Mouse (Mus musculus) limb, embryonic 14.5 days (tissue): ENCODE results near the gene Dnajc10. TPM values are rescaled to one million over a fixed set of nuclear protein-coding genes. Genes with fewer than 3 reads are reported as not detected.
A peak's percentile ranks its signal among the peaks of the same experiment; 100 is the strongest.

Source experiments
- ATAC-seq: fragments of 200-750 bp; cut with Nextera tagmentation; 2 replicates; pipeline ENCODE4 v1.8.0; 2017; ENCODE audit warnings: low read depth, moderate number of reproducible peaks, moderate TSS enrichment; ENCODE audit not compliant: low FRiP score
- DNase-seq: peaks from one replicate; pipeline ENCODE4 v3.0.0-alpha.2; 2015; ENCODE audit warnings: low spot score
- H3K27ac ChIP-seq: fragments of 300-500 bp; sonication (generic); replicated peaks from 2 replicates; pipeline ENCODE4 v1.5.1; 2014; ENCODE audit warnings: low read depth, mild to moderate bottlenecking, low read length, moderate library complexity, mixed read lengths
- H3K27me3 ChIP-seq: fragments of 300-500 bp; sonication (generic); 2 replicates; pipeline ENCODE4 v1.6.1; 2014; ENCODE audit warnings: low read length, mixed read lengths; ENCODE audit not compliant: control insufficient read depth, insufficient read depth
- H3K36me3 ChIP-seq: fragments of 300-500 bp; sonication (generic); 2 replicates; pipeline ENCODE4 v1.6.1; 2014; ENCODE audit warnings: mild to moderate bottlenecking, low read length, moderate library complexity, mixed read lengths; ENCODE audit not compliant: control insufficient read depth, insufficient read depth
- H3K4me1 ChIP-seq: fragments of 300-500 bp; sonication (generic); 2 replicates; pipeline ENCODE4 v1.6.1; 2014; ENCODE audit warnings: antibody characterized with exemption, low read length, mixed read lengths; ENCODE audit not compliant: control insufficient read depth, insufficient read depth
- H3K4me2 ChIP-seq: fragments of 300-500 bp; sonication (generic); replicated peaks from 2 replicates; pipeline ENCODE4 v1.6.1; 2014; ENCODE audit warnings: low read depth, mild to moderate bottlenecking, low read length, moderate library complexity; ENCODE audit not compliant: severe bottlenecking
- H3K4me3 ChIP-seq: fragments of 300-500 bp; sonication (generic); replicated peaks from 2 replicates; pipeline ENCODE4 v1.5.1; 2014; ENCODE audit warnings: low read length
- H3K9ac ChIP-seq: fragments of 300-500 bp; sonication (generic); 2 replicates; pipeline ENCODE4 v1.6.1; 2014; ENCODE audit warnings: mild to moderate bottlenecking, low read depth, low read length, moderate library complexity; ENCODE audit not compliant: severe bottlenecking
- H3K9me3 ChIP-seq: fragments of 300-500 bp; sonication (generic); 2 replicates; pipeline ENCODE4 v1.6.1; 2016; ENCODE audit warnings: low read length; ENCODE audit not compliant: control insufficient read depth
- POLR2A ChIP-seq: fragments of 200-500 bp; IDR thresholded peaks from 2 replicates; pipeline ENCODE4 v1.8.0; 2012; ENCODE audit warnings: inconsistent platforms, mild to moderate bottlenecking, moderate library complexity, borderline replicate concordance; ENCODE audit not compliant: insufficient read depth, insufficient read length; ENCODE audit errors: extremely low read depth
- WGBS: fragments of 180-500 bp; shearing (Covaris S2); extraction: QIAGEN DNeasy Blood & Tissue Kit; methylation state at CpG from one replicate; pipeline ENCODE4 v1.1.7; 2014; 5-methylcytosine and 5-hydroxymethylcytosine counted together
- polyA plus RNA-seq, 2 experiments: library from polyadenylated mRNA; depleted of rRNA in 1 of 2; stranded (reverse) in 1 of 2; unstranded in 1 of 2; fragments of >200 nt; fragmentation: Nextera tagmentation in 1 of 2; extraction: Ambion mirVana in 1 of 2; gene quantifications; 2 replicates each; pipeline versions ENCODE4 v1.2.1 to v1.2.3; 2012 to 2014

Dnajc10 gene
- polyA plus RNA-seq, 2 experiments, result 58.1 to 78.5 TPM

DNA sequence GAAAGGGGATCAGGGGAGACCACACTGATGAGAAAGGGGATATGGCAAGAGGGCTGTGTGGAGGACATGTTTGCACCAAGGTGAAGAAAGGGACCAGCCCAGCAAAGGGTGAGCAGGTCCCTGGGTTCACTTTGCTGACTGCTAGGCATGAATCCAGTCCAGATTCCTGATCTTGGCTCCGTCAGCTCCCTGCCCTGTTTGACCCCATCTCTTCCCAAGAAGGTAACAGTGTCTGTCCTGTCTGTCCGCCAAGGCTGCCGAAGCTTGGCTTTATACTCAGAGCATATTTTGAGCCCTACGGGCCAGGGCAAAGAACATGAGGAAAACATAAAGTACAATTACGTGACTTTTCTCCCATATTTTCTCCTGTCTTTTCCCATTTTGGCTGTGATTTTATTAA, 64.6 kb downstream of the Dnajc10 start:
- H3K4me2 ChIP-seq, result no peak overlapping the region
- H3K9me3 ChIP-seq, result no peaks in the 10 kb centered on the region
- TF ChIP-seq POLR2A, result no peak
- H3K27me3 ChIP-seq, result no peaks in the 10 kb centered on the region
- H3K4me1 ChIP-seq, result no peaks in the 10 kb centered on the region
- DNase-seq (no peak), ATAC-seq (no peak)
- H3K27ac ChIP-seq, result no peak overlapping the region
- no peak overlapping the region for H3K4me3 ChIP-seq
- 88% methylated on average over 5 of the region's 5 CpGs for WGBS
- H3K36me3 ChIP-seq, result no peaks in the 10 kb centered on the region
- no peak overlapping the region for H3K9ac ChIP-seq

DNA sequence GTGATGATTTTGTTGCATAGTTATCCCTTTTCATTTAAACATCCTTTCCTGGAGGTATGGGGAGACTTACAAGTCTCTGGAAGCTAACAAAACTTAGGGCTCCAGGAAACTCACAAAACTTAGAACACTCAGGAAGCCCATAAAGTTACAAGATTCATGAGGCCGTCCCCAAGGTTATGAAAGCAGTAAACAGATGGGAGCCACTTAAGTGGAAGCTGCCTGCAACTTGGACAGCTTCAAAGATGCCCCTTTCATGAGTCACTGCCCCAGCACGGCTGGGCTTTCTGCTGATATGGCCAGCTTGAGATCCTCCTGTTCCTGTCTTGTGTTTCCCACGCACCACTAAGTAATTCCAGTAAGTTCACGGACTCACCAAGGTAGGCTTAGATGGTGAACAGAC, 69.2 kb downstream of the Dnajc10 start:
- Histone ChIP-seq H3K9me3 (no peaks in the 10 kb centered on the region), H3K36me3 (no peaks in the 10 kb centered on the region), H3K27ac (no peak overlapping the region), H3K4me3 (no peak overlapping the region), H3K4me2 (no peak overlapping the region), H3K27me3 (no peaks in the 10 kb centered on the region), H3K9ac (no peak overlapping the region), H3K4me1 (peaks cover 3% of the 10 kb centered on the region; the same call in 1 of the 2 replicates)
- ATAC-seq (no peak), DNase-seq (no peak)
- 34% methylated on average over 4 of the region's 4 CpGs for whole genome bisulfite sequencing
- TF ChIP-seq POLR2A, result no peak

GRCm38 (mm10) chr2:80386255-80386654, 71.0 kb downstream of the Dnajc10 start:
- no peak overlapping the region for H3K9ac ChIP-seq
- WGBS, result 93% methylated on average over 2 of the region's 2 CpGs
- no peak for TF ChIP-seq POLR2A

GRCm38 (mm10) chr2:80387668-80388067, 72.4 kb downstream of the Dnajc10 start:
- ATAC-seq, result peak; percentile 62
- WGBS, result 59% methylated on average over 9 of the region's 9 CpGs
- peak; percentile 36 for DNase-seq
- H3K4me1 ChIP-seq, result peaks cover 3% of the 10 kb centered on the region; the same call in 1 of the 2 replicates
- no peak overlapping the region for H3K27ac ChIP-seq
- H3K4me2 ChIP-seq, result no peak overlapping the region
- H3K9ac ChIP-seq, result no peak overlapping the region
- no peak for TF ChIP-seq POLR2A
- H3K9me3 ChIP-seq, result no peaks in the 10 kb centered on the region
- H3K36me3 ChIP-seq, result no peaks in the 10 kb centered on the region
- no peaks in the 10 kb centered on the region for H3K27me3 ChIP-seq
- H3K4me3 ChIP-seq, result no peak overlapping the region

More at GRCm38 (mm10) chr2:80386255-80386654, 71.0 kb downstream of the Dnajc10 start:
- Histone ChIP-seq H3K4me1 (peaks cover 3% of the 10 kb centered on the region; the same call in 1 of the 2 replicates), H3K36me3 (no peaks in the 10 kb centered on the region), H3K4me2 (no peak overlapping the region), H3K27me3 (no peaks in the 10 kb centered on the region), H3K4me3 (no peak overlapping the region), H3K27ac (no peak overlapping the region), H3K9me3 (no peaks in the 10 kb centered on the region)
- DNase-seq, result no peak
- no peak for ATAC-seq

DNA sequence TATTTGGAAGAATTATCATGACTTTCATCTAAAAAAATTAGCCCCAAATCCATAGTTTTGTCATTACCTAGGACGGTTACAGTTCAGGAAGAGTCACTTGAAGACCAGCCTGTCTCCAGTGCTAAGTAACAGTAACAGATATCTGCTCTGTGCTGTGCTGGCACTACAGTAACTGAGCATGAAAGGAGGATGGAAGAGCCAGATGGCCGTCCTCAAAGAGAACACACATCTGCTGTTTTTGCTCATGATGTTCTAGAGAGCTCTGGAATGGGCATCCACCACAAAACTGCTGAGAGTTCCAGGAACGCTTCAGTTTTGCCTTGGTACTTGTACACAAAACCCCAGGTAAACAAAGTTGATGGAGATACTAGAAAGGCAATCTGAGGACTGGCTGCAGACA, 73.1 kb downstream of the Dnajc10 start:
- no peak for ATAC-seq

GRCm38 (mm10) chr2:80396057-80396456, 80.8 kb downstream of the Dnajc10 start:
- Histone ChIP-seq H3K27me3 (peaks cover 16% of the 10 kb centered on the region; the same call in 1 of the 2 replicates), H3K4me1 (peaks cover 9% of the 10 kb centered on the region), H3K4me3 (no peak overlapping the region), H3K36me3 (no peaks in the 10 kb centered on the region), H3K27ac (no peak overlapping the region), H3K9ac (no peak overlapping the region), H3K4me2 (no peak overlapping the region), H3K9me3 (no peaks in the 10 kb centered on the region)
- no peak for ATAC-seq
- WGBS, result 14% methylated on average over 7 of the region's 7 CpGs
- no peak for TF ChIP-seq POLR2A
- no peak for DNase-seq

More for the DNA sequence above, 73.1 kb downstream of the Dnajc10 start:
- H3K36me3 ChIP-seq, result no peaks in the 10 kb centered on the region
- peaks cover 3% of the 10 kb centered on the region; the same call in 1 of the 2 replicates for H3K4me1 ChIP-seq
- H3K27ac ChIP-seq, result no peak overlapping the region
- 71% methylated on average over 3 of the region's 3 CpGs for WGBS
- no peak for DNase-seq
- H3K9me3 ChIP-seq, result no peaks in the 10 kb centered on the region
- H3K4me3 ChIP-seq, result no peak overlapping the region
- no peak for TF ChIP-seq POLR2A
- no peaks in the 10 kb centered on the region for H3K27me3 ChIP-seq
- no peak overlapping the region for H3K4me2 ChIP-seq
- H3K9ac ChIP-seq, result no peak overlapping the region
